Mouse (Mus musculus) kidney, embryonic 14.5 days (tissue): ENCODE data around the gene Zkscan1. TPM values are rescaled to one million over a fixed set of nuclear protein-coding genes. Genes with fewer than 3 reads are reported as not detected.

ENCODE experiments used
- ATAC-seq: fragments of 200-750 bp; cut with Nextera tagmentation; 2 replicates; pipeline ENCODE4 v1.8.0; 2017; ENCODE audit warnings: moderate number of reproducible peaks, mild to moderate bottlenecking, moderate TSS enrichment, moderate library complexity; ENCODE audit not compliant: low FRiP score, low TSS enrichment
- H3K27ac ChIP-seq: fragments of 300-500 bp; sonication (generic); 2 replicates; pipeline ENCODE4 v1.5.1; 2014; ENCODE audit warnings: low read depth, mild to moderate bottlenecking, low read length, moderate library complexity, mixed read lengths
- H3K27me3 ChIP-seq: fragments of 300-500 bp; sonication (generic); 2 replicates; pipeline ENCODE4 v1.6.1; 2014; ENCODE audit warnings: mild to moderate bottlenecking, low read length; ENCODE audit not compliant: control insufficient read depth, insufficient read depth
- H3K36me3 ChIP-seq: fragments of 300-500 bp; sonication (generic); 2 replicates; pipeline ENCODE4 v1.6.1; 2014; ENCODE audit warnings: low read length, mixed read lengths; ENCODE audit not compliant: control insufficient read depth, insufficient read depth
- H3K4me1 ChIP-seq: fragments of 300-500 bp; sonication (generic); 2 replicates; pipeline ENCODE4 v1.6.1; 2014; ENCODE audit warnings: low read length, mixed read lengths; ENCODE audit not compliant: control insufficient read depth, insufficient read depth
- H3K4me2 ChIP-seq: fragments of 300-500 bp; sonication (generic); replicated peaks from 2 replicates; pipeline ENCODE4 v1.6.1; 2014; ENCODE audit warnings: low read depth, mild to moderate bottlenecking, low read length
- H3K4me3 ChIP-seq: fragments of 300-500 bp; sonication (generic); 2 replicates; pipeline ENCODE4 v1.5.1; 2014; ENCODE audit warnings: mild to moderate bottlenecking, low read length
- H3K9ac ChIP-seq: fragments of 300-500 bp; sonication (generic); 2 replicates; pipeline ENCODE4 v1.6.1; 2014; ENCODE audit warnings: low read depth, mild to moderate bottlenecking, low read length, moderate library complexity
- H3K9me3 ChIP-seq: fragments of 300-500 bp; sonication (generic); 2 replicates; pipeline ENCODE4 v1.6.1; 2016; ENCODE audit warnings: low read length; ENCODE audit not compliant: control insufficient read depth
- WGBS: fragments of 180-500 bp; shearing (Covaris S2); extraction: QIAGEN DNeasy Blood & Tissue Kit; methylation state at CpG from one replicate; pipeline ENCODE4 v1.1.7; 2014; 5-methylcytosine and 5-hydroxymethylcytosine counted together
- polyA plus RNA-seq: library from polyadenylated mRNA; unstranded; fragments of >200 nt; fragmentation: Nextera tagmentation; extraction: Ambion mirVana; gene quantifications from 2 replicates; pipeline ENCODE4 v1.2.1, GENCODE M21; 2014

Gene Zkscan1
- polyA plus RNA-seq, 1 experiment from 2014 or later: 33.7 TPM

DNA sequence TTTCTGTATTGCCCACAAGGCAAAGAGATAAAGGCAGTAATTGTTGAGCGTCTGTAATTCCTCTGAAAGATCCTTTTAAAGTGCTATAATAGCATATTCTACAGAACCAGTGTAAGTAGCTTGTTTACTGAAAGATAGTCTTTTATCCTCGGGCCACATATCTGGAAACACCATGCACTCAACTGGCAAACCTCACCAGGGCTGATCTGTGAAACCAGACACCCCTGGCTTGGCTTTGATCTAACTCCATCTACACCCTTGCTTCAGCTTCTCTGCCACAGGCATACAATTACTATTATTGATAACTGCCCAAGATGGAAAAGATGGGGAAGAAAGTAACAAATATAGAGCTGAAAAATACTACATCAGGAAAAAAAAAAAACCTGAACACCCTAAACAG, 377 bp upstream of the Zkscan1 start:
- Histone ChIP-seq H3K4me2 (peak overlapping the region; percentile 39), H3K36me3 (peaks cover 18% of the 10 kb centered on the region; the same call in 1 of the 2 replicates), H3K27me3 (no peaks in the 10 kb centered on the region), H3K9ac (no peak overlapping the region), H3K4me1 (peaks cover 21% of the 10 kb centered on the region), H3K4me3 (peak overlapping the region; percentile 93), H3K9me3 (no peaks in the 10 kb centered on the region), H3K27ac (no peak overlapping the region)
- ATAC-seq: peak; percentile 21; the same call in 1 of the 2 replicates
- 44% methylated on average over 2 of the region's 2 CpGs for WGBS

DNA sequence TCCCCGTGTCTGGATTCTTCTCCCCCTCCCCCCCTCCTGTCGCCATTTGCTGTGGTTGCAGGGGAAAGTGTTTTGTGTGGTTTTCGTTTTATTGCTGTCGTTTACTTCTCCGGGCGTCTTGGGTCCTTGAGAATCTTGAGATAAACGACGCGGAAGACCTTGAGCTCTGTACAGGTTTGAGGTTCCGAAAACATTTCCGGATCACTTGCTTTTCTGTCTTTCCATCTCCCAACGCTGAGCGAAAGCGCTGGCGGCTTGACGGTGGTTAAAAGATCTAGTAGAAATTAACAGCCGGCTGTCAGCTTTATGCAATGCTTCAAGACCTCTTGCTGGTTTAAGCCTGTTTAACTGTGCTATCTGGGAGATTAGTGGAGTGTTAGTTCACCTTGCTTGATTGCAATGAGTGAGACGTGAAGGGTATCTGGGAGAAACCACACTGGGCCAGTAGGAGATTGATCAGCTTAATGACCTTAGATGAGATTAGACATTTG, 582 bp downstream of the Zkscan1 start:
- Histone ChIP-seq H3K36me3 (peaks cover 18% of the 10 kb centered on the region; the same call in 1 of the 2 replicates), H3K4me1 (peaks cover 21% of the 10 kb centered on the region), H3K27me3 (no peaks in the 10 kb centered on the region), H3K4me3 (peak overlapping the region; percentile 93), H3K9me3 (no peaks in the 10 kb centered on the region), H3K9ac (peak overlapping the region; percentile 98), H3K4me2 (peak overlapping the region; percentile 58), H3K27ac (peak overlapping the region; percentile 86)
- WGBS: under 1% methylated on average over 18 of the region's 18 CpGs
- no peak for ATAC-seq

DNA sequence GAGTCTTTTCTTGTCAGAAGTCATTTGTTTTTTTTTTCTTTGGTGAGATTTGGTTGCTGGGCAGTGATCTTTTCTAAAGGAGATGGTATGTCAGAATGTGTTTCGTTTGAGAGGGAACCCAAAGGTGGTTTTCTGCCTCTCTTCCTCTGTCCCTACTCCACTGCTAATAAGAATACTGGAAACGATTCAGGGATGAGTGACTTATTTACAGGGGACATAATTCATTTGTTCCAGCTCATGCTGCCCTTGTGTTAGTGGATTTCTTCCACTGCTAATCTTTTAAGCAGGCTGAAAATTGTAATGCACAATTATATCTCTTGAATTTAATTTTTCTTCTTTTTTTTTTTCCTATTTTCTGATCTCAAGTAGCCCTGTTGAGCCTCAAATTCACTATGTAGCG, 2.0 kb downstream of the Zkscan1 start:
- Histone ChIP-seq H3K4me3 (no peak overlapping the region; the same call in 1 of the 2 replicates), H3K9ac (peak overlapping the region; percentile 18; the same call in 1 of the 2 replicates), H3K36me3 (peaks cover 18% of the 10 kb centered on the region; the same call in 1 of the 2 replicates), H3K27me3 (no peaks in the 10 kb centered on the region), H3K4me2 (peak overlapping the region; percentile 58), H3K9me3 (no peaks in the 10 kb centered on the region), H3K27ac (no peak overlapping the region), H3K4me1 (peaks cover 21% of the 10 kb centered on the region)
- no peak for ATAC-seq
- 64% methylated on average over 3 of the region's 3 CpGs for WGBS

DNA sequence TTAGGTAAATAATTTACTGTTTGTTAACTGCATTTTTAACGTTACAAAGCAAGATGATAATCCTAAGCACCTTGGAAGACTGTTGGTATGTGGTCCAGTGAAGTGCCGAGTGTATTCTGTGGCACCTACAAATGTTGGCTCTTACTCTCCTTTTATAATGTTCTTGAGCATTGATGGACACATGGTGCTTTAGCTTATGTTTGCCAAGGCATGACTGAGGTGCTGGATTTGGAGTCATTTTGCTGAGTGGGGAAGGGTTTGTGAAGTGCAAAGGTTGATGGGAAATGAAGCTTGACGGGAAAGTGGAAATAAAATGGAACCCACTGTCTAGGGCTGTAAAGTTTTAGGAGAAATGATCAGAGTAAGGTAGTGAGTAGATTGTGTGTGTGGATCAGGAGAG, 3.5 kb downstream of the Zkscan1 start:
- peak overlapping the region; percentile 10; the same call in 1 of the 2 replicates for H3K4me2 ChIP-seq
- peak overlapping the region; percentile 69 for H3K27ac ChIP-seq
- no peak overlapping the region for H3K4me3 ChIP-seq
- no peaks in the 10 kb centered on the region for H3K9me3 ChIP-seq
- H3K9ac ChIP-seq: 0 out of 2 replicates have a peak overlapping the region, but pooled peaks have one; percentile 12
- H3K4me1 ChIP-seq: peaks cover 21% of the 10 kb centered on the region
- whole genome bisulfite sequencing: 76% methylated on average over 3 of the region's 3 CpGs
- H3K27me3 ChIP-seq: no peaks in the 10 kb centered on the region
- ATAC-seq: no peak
- peaks cover 27% of the 10 kb centered on the region; the same call in 1 of the 2 replicates for H3K36me3 ChIP-seq

DNA sequence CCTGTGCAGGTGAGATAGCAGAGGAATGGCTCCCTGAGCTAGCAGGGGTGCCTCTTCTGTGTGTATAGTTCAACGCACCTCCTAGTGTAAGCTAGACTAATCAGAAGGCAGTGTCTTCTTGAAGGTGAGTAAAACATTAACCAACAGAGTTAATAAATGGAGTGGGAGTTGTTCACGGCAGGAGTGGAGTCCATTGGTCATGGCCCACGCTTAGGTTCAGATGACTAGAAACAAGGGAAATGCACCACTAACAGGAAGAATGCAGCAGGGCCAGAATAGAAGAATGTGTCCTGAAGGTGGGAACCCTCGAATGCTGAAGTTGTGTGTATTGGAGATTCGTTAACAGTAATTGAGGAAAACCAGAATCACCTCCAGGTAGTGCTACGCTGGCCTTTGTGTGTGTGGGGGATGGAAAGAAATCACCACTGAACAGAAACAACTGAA, 4.2 kb downstream of the Zkscan1 start:
- peak overlapping the region; percentile 69 for H3K27ac ChIP-seq
- WGBS: 62% methylated on average over 6 of the region's 6 CpGs

DNA sequence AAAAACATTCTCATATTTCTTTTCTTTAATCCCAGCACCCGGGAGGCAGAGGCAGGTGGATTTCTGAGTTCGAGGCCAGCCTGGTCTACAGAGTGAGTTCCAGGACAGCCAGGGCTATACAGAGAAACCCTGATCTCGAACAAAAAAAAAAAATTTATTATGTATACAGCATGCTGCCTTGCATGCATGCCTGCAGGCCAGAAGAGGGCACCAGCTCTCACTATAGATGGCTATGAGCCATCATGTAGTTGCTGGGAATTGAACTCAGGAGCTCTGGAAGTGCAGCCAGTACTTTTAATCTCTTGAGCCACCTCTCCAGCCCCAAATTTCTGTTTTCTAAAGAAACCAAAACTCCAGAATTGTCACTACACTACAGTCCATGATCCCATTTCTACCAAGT, 5.4 kb downstream of the Zkscan1 start:
- Histone ChIP-seq H3K27me3 (no peaks in the 10 kb centered on the region), H3K36me3 (peaks cover 46% of the 10 kb centered on the region), H3K9ac (no peak overlapping the region), H3K27ac (0 out of 2 replicates have a peak overlapping the region, but pooled peaks have one; percentile 6), H3K9me3 (no peaks in the 10 kb centered on the region), H3K4me3 (no peak overlapping the region), H3K4me2 (no peak overlapping the region), H3K4me1 (peaks cover 21% of the 10 kb centered on the region)
- WGBS: 80% methylated on average over 3 of the region's 3 CpGs
- ATAC-seq: no peak

More for the DNA sequence above, 4.2 kb downstream of the Zkscan1 start:
- Histone ChIP-seq H3K4me3 (no peak overlapping the region), H3K9me3 (no peaks in the 10 kb centered on the region), H3K36me3 (peaks cover 34% of the 10 kb centered on the region), H3K4me2 (peak overlapping the region; percentile 30), H3K9ac (peak overlapping the region; percentile 12; the same call in 1 of the 2 replicates), H3K4me1 (peaks cover 21% of the 10 kb centered on the region), H3K27me3 (no peaks in the 10 kb centered on the region)
- ATAC-seq: peak; percentile 38; the same call in 1 of the 2 replicates

DNA sequence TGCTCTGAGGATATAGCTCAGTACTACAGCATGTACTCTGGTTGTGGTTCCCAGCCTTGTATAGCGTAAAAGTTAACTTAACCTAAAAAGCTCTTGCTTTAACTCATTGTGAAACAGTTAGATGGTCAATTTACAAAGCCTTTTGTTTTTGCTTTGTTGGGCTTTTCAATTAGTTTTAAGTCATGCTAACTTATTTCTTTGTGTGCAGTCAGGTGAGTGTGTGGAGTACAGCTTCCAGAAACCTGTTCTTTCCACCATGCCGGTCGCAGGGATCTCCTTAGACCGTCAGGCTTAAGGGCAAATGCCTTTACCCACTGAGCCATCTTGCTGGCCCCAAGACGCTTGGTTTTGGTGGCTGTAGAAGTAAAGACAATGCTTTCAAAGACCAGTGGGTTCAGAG, 5.9 kb downstream of the Zkscan1 start:
- Histone ChIP-seq H3K4me1 (peaks cover 21% of the 10 kb centered on the region), H3K4me2 (no peak overlapping the region), H3K9ac (no peak overlapping the region), H3K27me3 (no peaks in the 10 kb centered on the region), H3K36me3 (peaks cover 49% of the 10 kb centered on the region), H3K27ac (no peak overlapping the region), H3K4me3 (no peak overlapping the region), H3K9me3 (no peaks in the 10 kb centered on the region)
- no peak for ATAC-seq
- 92% methylated on average over 5 of the region's 5 CpGs for WGBS

DNA sequence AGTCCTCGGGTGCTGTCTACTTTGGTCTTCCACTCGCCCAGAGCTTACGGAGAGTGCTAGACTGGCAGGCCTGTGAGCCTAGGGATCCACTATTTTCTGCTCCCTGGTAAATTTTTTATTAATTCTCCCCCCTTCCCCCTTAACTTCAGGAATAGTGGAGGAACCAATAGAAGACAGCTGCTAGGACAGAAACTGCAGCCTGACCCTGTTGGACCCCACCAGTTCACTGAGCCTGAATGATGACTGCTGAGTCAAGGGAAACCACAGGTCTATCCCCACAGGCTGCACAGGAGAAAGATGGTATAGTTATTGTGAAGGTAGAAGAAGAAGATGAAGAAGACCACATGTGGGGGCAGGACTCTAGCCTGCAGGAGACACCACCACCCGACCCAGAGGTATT, 7.9 kb downstream of the Zkscan1 start:
- no peaks in the 10 kb centered on the region for H3K27me3 ChIP-seq
- H3K27ac ChIP-seq: no peak overlapping the region
- no peaks in the 10 kb centered on the region for H3K9me3 ChIP-seq
- H3K36me3 ChIP-seq: peaks cover 63% of the 10 kb centered on the region
- no peak overlapping the region for H3K9ac ChIP-seq
- H3K4me1 ChIP-seq: peaks cover 7% of the 10 kb centered on the region; the same call in 1 of the 2 replicates
- no peak overlapping the region for H3K4me2 ChIP-seq
- H3K4me3 ChIP-seq: no peak overlapping the region
- WGBS: 89% methylated on average over 4 of the region's 4 CpGs
- no peak for ATAC-seq

DNA sequence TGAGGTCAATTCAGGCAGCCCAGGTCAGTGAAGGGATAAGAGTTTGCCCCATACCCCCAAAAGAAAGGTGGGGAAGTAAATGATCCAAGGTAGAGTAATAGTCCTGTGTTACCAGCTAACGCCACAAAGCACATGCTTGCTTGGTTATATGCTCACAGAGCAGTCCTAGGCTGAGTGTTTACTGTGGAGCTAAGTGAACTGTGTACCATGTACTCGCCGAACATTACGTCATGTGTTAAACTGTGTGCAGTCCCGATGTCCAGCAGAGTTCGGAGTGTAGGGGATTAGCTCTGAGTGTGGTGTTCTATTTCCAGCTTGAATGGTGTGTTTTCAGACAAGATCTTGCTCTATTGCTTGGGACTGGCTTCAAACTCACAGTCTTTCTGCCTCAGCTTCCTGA, 9.6 kb downstream of the Zkscan1 start:
- Histone ChIP-seq H3K4me1 (no peaks in the 10 kb centered on the region), H3K4me2 (no peak overlapping the region), H3K36me3 (peaks cover 69% of the 10 kb centered on the region), H3K4me3 (no peak overlapping the region), H3K27ac (no peak overlapping the region), H3K9ac (no peak overlapping the region), H3K9me3 (no peaks in the 10 kb centered on the region), H3K27me3 (no peaks in the 10 kb centered on the region)
- ATAC-seq: no peak
- 96% methylated on average over 6 of the region's 6 CpGs for WGBS
